Mouse (Mus musculus) embryonic facial prominence, embryonic 14.5 days (tissue): ENCODE measurements around the gene Ralgapa2. TPM values are rescaled to one million over a fixed set of nuclear protein-coding genes. Genes with fewer than 3 reads are reported as not detected.

Source experiments
- ATAC-seq: fragments of 200-750 bp; cut with Nextera tagmentation; 2 replicates; pipeline ENCODE4 v1.8.0; 2017; ENCODE audit warnings: low read depth, moderate number of reproducible peaks, moderate TSS enrichment
- DNase-seq: peaks from one replicate; pipeline ENCODE4 v3.0.0-alpha.2; 2015; ENCODE audit warnings: low spot score
- H3K27ac ChIP-seq: fragments of 300-500 bp; sonication (generic); replicated peaks from 2 replicates; pipeline ENCODE4 v1.5.1; 2014; ENCODE audit warnings: low read depth, mild to moderate bottlenecking, low read length, moderate library complexity
- H3K27me3 ChIP-seq: fragments of 300-500 bp; sonication (generic); replicated peaks from 2 replicates; pipeline ENCODE4 v1.6.1; 2014; ENCODE audit warnings: low read length; ENCODE audit not compliant: control insufficient read depth, insufficient read depth
- H3K36me3 ChIP-seq: fragments of 300-500 bp; sonication (generic); 2 replicates; pipeline ENCODE4 v1.6.1; 2014; ENCODE audit warnings: low read length, mixed read lengths; ENCODE audit not compliant: control insufficient read depth, insufficient read depth
- H3K4me1 ChIP-seq: fragments of 300-500 bp; sonication (generic); 2 replicates; pipeline ENCODE4 v1.6.1; 2014; ENCODE audit warnings: antibody characterized with exemption, low read length; ENCODE audit not compliant: control insufficient read depth, insufficient read depth
- H3K4me2 ChIP-seq: fragments of 300-500 bp; sonication (generic); 2 replicates; pipeline ENCODE4 v1.6.1; 2014; ENCODE audit warnings: low read depth, mild to moderate bottlenecking, low read length, moderate library complexity, mixed read lengths
- H3K4me3 ChIP-seq: fragments of 300-500 bp; sonication (generic); 2 replicates; pipeline ENCODE4 v1.5.1; 2014; ENCODE audit warnings: low read depth, mild to moderate bottlenecking, low read length
- H3K9ac ChIP-seq: fragments of 300-500 bp; sonication (generic); 2 replicates; pipeline ENCODE4 v1.6.1; 2014; ENCODE audit warnings: low read depth, mild to moderate bottlenecking, low read length, moderate library complexity, mixed read lengths
- H3K9me3 ChIP-seq: fragments of 300-500 bp; sonication (generic); 2 replicates; pipeline ENCODE4 v1.6.1; 2016; ENCODE audit warnings: low read length; ENCODE audit not compliant: control insufficient read depth
- WGBS: fragments of 180-500 bp; shearing (Covaris S2); extraction: QIAGEN DNeasy Blood & Tissue Kit; methylation state at CpG from one replicate; pipeline ENCODE4 v1.1.7; 2014; 5-methylcytosine and 5-hydroxymethylcytosine counted together
- polyA plus RNA-seq: library from polyadenylated mRNA; unstranded; fragments of >200 nt; fragmentation: Nextera tagmentation; extraction: Ambion mirVana; gene quantifications from 2 replicates; pipeline ENCODE4 v1.2.1, GENCODE M21; 2014

The Ralgapa2 gene
- polyA plus RNA-seq: 4.9 and 6.3 TPM in 2 replicates

DNA sequence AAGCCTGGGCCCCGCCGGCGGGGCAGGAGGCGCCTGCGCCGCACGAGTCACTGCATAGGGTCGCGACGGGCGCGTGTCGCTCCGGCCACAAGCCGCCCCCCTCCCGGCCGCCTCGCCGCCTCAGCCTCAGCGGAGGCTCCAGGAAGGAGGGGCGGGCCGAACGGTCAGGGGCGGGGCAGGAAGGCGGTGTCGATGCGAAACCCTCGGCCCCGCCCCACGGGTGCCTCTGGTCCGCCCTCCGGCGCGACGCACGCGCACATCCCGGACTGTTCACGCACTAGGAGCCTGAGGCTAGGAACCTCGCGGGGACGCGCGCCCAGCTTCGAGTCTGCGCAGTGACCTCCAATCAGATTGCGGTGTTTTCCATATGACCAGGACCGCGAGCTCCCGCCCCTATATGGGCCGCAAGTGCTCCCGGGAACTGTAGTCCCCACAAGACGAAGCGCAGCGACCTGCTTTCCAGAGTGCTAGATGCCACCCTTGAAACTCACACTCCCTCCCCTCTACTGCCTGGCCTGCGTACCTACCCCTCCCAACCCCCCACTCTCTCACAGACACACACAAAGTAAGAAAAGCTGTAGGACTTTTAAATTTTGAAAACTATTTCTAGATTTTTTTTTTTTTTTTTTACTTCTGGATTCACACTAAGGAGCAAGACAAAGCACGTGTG is at the start of gene Ralgapa2:
Ralgapa2 (minus strand) TSS at position 434 of the 670 bp plus-strand sequence.
- under 1% methylated on average over 32 of the region's 57 CpGs for WGBS
- Histone ChIP-seq H3K27ac (peak within 1 kb of the TSS; percentile 34; the same call in 1 of the 2 replicates), H3K27me3 (no peaks in the 10 kb centered on the region), H3K9me3 (no peaks in the 10 kb centered on the region), H3K9ac (peak within 1 kb of the TSS; percentile 84), H3K4me1 (peaks cover 3% of the 10 kb centered on the region; the same call in 1 of the 2 replicates), H3K36me3 (no peaks in the 10 kb centered on the region), H3K4me3 (peak within 1 kb of the TSS; percentile 85), H3K4me2 (peak within 1 kb of the TSS; percentile 89)
- DNase-seq (peak; percentile 99), ATAC-seq (peak; percentile 99)

GRCm38 (mm10) chr2:146561505-146561904 is 49.4 kb upstream of the Ralgapa2 start:
- WGBS: 32% methylated on average over 3 of the region's 3 CpGs
- ATAC-seq: peak; percentile 67; the same call in 1 of the 2 replicates

GRCm38 (mm10) chr2:146560633-146561043 is 48.5 kb upstream of the Ralgapa2 start:
- no peaks in the 10 kb centered on the region for H3K9me3 ChIP-seq
- DNase-seq (no peak), ATAC-seq (no peak)
- H3K4me3 ChIP-seq: no peak overlapping the region
- H3K27ac ChIP-seq: no peak overlapping the region
- no peak overlapping the region for H3K9ac ChIP-seq
- no peaks in the 10 kb centered on the region for H3K36me3 ChIP-seq
- WGBS: 33% methylated on average over 4 of the region's 4 CpGs
- no peaks in the 10 kb centered on the region for H3K4me1 ChIP-seq
- H3K4me2 ChIP-seq: no peak overlapping the region
- no peaks in the 10 kb centered on the region for H3K27me3 ChIP-seq

More at GRCm38 (mm10) chr2:146561505-146561904, 49.4 kb upstream of the Ralgapa2 start:
- peak overlapping the region; percentile 13; the same call in 1 of the 2 replicates for H3K27ac ChIP-seq
- no peaks in the 10 kb centered on the region for H3K9me3 ChIP-seq
- peak; percentile 79 for DNase-seq
- H3K4me3 ChIP-seq: no peak overlapping the region
- no peaks in the 10 kb centered on the region for H3K27me3 ChIP-seq
- no peaks in the 10 kb centered on the region for H3K4me1 ChIP-seq
- H3K9ac ChIP-seq: no peak overlapping the region
- no peaks in the 10 kb centered on the region for H3K36me3 ChIP-seq
- no peak overlapping the region for H3K4me2 ChIP-seq

DNA sequence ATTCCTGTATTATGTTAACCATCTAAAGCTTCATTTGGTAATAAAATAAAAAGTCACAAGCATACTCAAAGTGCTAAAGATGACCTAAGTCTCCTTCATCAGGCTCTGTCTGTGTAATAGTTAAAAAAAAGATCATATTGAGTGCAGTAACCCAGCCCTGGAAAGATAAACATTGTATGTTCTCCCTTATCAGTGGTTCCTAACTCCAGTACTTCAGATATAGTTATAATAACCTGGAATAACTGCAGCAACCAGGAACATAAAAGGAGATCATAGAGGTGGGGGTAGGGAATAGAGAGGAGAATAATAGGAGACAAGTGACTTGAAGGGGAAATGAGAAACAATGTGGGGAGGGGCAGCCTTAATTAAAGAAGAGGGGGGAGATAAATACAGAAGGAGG is 44.0 kb upstream of the Ralgapa2 start:
- DNase-seq: no peak
- no peak for ATAC-seq
- no peaks in the 10 kb centered on the region for H3K36me3 ChIP-seq
- H3K27me3 ChIP-seq: no peaks in the 10 kb centered on the region
- H3K4me3 ChIP-seq: no peak overlapping the region
- no peak overlapping the region for H3K27ac ChIP-seq
- H3K9me3 ChIP-seq: no peaks in the 10 kb centered on the region
- no peak overlapping the region for H3K4me2 ChIP-seq
- no peak overlapping the region for H3K9ac ChIP-seq
- no peaks in the 10 kb centered on the region for H3K4me1 ChIP-seq

DNA sequence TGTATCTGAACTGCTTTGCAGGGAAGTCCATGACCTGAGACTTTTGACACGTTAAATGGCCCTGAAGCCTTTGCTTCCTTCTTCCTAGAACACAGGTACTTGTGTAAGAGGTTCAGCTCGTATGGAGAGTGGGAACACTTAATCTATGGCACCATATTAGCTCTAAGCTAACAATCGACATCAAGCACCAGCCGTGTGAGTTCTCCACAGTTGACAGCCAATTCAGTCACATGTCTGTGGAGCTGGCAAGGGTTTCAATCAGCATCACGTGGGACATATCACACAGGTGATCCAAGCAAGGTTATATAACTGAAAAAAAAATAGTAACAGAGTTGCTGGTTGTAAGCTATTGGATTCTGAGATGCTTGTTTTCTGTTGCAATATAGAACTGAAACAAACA is 43.2 kb upstream of the Ralgapa2 start:
- DNase-seq (no peak), ATAC-seq (no peak)
- Histone ChIP-seq H3K4me1 (no peaks in the 10 kb centered on the region), H3K4me2 (no peak overlapping the region), H3K9ac (no peak overlapping the region), H3K27ac (no peak overlapping the region), H3K9me3 (no peaks in the 10 kb centered on the region), H3K27me3 (no peaks in the 10 kb centered on the region), H3K36me3 (no peaks in the 10 kb centered on the region), H3K4me3 (no peak overlapping the region)
- WGBS: 68% methylated on average over 5 of the region's 5 CpGs

DNA sequence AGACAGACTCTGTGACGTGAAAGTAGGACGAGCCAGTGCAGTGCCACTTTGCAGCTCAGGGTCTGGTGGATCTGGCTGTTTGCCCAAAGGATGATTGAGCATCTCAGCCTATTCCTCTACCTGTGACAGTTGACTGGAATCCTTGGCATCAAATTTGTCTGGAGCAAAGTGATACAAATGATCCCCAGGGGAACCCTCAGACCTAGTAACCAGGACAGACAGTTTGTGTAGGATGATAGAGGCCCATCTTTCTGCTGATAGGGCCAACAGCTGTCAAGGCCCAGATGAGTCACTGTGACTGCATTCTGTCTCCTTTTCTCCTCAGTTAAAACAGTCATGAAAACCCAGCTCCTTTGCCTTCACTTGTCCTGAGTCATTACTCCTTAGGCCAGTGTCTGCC is 41.6 kb upstream of the Ralgapa2 start:
- Histone ChIP-seq H3K36me3 (no peaks in the 10 kb centered on the region), H3K27me3 (no peaks in the 10 kb centered on the region), H3K27ac (no peak overlapping the region), H3K9ac (no peak overlapping the region), H3K4me2 (no peak overlapping the region), H3K4me1 (no peaks in the 10 kb centered on the region), H3K4me3 (no peak overlapping the region), H3K9me3 (no peaks in the 10 kb centered on the region)
- 40% methylated on average over 2 of the region's 2 CpGs for WGBS
- DNase-seq: peak; percentile 26
- no peak for ATAC-seq

GRCm38 (mm10) chr2:146551818-146552217 is 39.7 kb upstream of the Ralgapa2 start:
- H3K9me3 ChIP-seq: no peaks in the 10 kb centered on the region
- no peak overlapping the region for H3K4me3 ChIP-seq
- H3K27ac ChIP-seq: no peak overlapping the region
- 73% methylated on average over 4 of the region's 4 CpGs for WGBS
- ATAC-seq: no peak
- no peak overlapping the region for H3K9ac ChIP-seq
- DNase-seq: no peak
- no peaks in the 10 kb centered on the region for H3K36me3 ChIP-seq
- no peaks in the 10 kb centered on the region for H3K27me3 ChIP-seq
- no peaks in the 10 kb centered on the region for H3K4me1 ChIP-seq
- H3K4me2 ChIP-seq: no peak overlapping the region

DNA sequence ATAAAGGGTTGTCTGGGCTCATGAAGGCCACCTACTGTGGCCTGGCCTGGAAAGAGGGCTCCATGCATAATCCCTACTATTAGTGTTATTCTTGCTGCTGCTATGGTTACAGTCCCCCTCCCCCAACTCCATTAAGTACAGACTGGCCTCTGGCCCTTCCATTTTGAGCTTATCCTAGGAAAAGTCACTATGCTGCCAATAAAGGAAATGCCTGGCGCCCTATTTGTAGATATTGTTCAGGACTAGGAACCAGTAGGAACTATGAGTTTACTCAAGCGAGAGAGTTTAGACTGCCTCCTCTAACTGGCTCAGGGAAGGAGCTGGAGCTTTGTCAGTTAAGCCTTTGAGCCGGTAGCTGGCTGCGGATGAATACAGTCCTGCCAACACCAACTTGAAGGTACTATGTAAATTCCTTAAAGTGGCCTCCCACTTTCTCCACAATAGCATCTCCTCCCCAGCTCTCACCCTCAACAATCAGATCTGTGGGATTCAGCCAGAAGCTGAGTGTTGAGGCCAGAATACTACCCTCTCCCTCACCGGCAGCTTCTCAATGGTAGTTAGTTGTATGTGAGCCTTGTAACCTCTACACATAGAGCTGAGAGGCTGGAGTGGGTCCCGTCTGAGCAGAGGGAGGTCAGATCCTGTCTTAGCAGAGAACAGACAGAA is 37.1 kb upstream of the Ralgapa2 start:
- no peaks in the 10 kb centered on the region for H3K27me3 ChIP-seq
- no peaks in the 10 kb centered on the region for H3K9me3 ChIP-seq
- H3K4me2 ChIP-seq: no peak overlapping the region
- no peak overlapping the region for H3K27ac ChIP-seq
- H3K36me3 ChIP-seq: no peaks in the 10 kb centered on the region
- ATAC-seq (peak; percentile 71), DNase-seq (peak; percentile 80)
- no peak overlapping the region for H3K9ac ChIP-seq
- no peak overlapping the region for H3K4me3 ChIP-seq
- WGBS: 20% methylated on average over 6 of the region's 6 CpGs
- no peaks in the 10 kb centered on the region for H3K4me1 ChIP-seq
